Mouse (Mus musculus) small intestine, adult 2 months (tissue): ENCODE measurements around the gene Eno2. TPM values are rescaled to one million over a fixed set of nuclear protein-coding genes. Genes with fewer than 3 reads are reported as not detected.

Experiments
- H3K27ac ChIP-seq: fragments of 200-500 bp; 2 replicates; pipeline ENCODE4 v1.5.1; 2012; ENCODE audit warnings: low read depth, low read length, control low read depth, inconsistent platforms; ENCODE audit not compliant: insufficient read depth
- H3K27me3 ChIP-seq: fragments of 200-500 bp; 2 replicates; pipeline ENCODE4 v1.6.1; 2012; ENCODE audit warnings: mild to moderate bottlenecking, moderate library complexity, low read length, inconsistent platforms; ENCODE audit not compliant: control insufficient read depth, insufficient read depth
- H3K36me3 ChIP-seq: fragments of 200-500 bp; 2 replicates; pipeline ENCODE4 v1.6.1; 2012; ENCODE audit warnings: mild to moderate bottlenecking, low read length, control low read depth, inconsistent platforms; ENCODE audit not compliant: control insufficient read depth, insufficient read depth
- H3K4me1 ChIP-seq: fragments of 200-500 bp; 2 replicates; pipeline ENCODE4 v1.6.1; 2012; ENCODE audit warnings: low read length, inconsistent platforms, mixed read lengths; ENCODE audit not compliant: control insufficient read depth, insufficient read depth, insufficient read length
- H3K4me3 ChIP-seq: fragments of 200-500 bp; 2 replicates; pipeline ENCODE4 v1.5.1; 2012; ENCODE audit warnings: low read depth, mild to moderate bottlenecking, control low read depth, inconsistent platforms, low read length, moderate library complexity
- CTCF ChIP-seq: fragments of 200-500 bp; IDR thresholded peaks from 2 replicates; pipeline ENCODE4 v1.5.1; 2012; ENCODE audit warnings: low read depth, mild to moderate bottlenecking, control low read depth, inconsistent platforms, low read length, moderate library complexity, mixed read lengths; ENCODE audit not compliant: insufficient replicate concordance, insufficient read length; ENCODE audit errors: extremely low read depth
- POLR2A ChIP-seq: fragments of 200-500 bp; IDR thresholded peaks from 2 replicates; pipeline ENCODE4 v1.6.1; 2012; ENCODE audit warnings: low read depth, mild to moderate bottlenecking, control low read depth, inconsistent platforms, low read length, moderate library complexity
- WGBS: fragments of 180-500 bp; shearing (Covaris S2); methylation state at CpG from one replicate; pipeline ENCODE4 v1.1.7; 2018; 5-methylcytosine and 5-hydroxymethylcytosine counted together
- polyA plus RNA-seq: library from polyadenylated mRNA; depleted of rRNA; stranded (reverse); fragments of >200 nt; gene quantifications from 2 replicates; pipeline ENCODE4 v1.2.3, GENCODE M21; 2012

Gene Eno2
- polyA plus RNA-seq, 1 experiment = 1.7 TPM

- WGBS = 89% methylated on average over 7 of the region's 7 CpGs
- TF ChIP-seq POLR2A (no peak), CTCF (no peak)
- peaks cover 13% of the 10 kb centered on the region for H3K27me3 ChIP-seq
Observed at GRCm38 (mm10) chr6:124765951-124766350, 3.5 kb downstream of the Eno2 start.

GRCm38 (mm10) chr6:124759259-124759658 is 10.2 kb downstream of the Eno2 start:
- TF ChIP-seq CTCF (peak; percentile 90), POLR2A (no peak)
- H3K36me3 ChIP-seq = no peaks in the 10 kb centered on the region
- no peak overlapping the region for H3K4me3 ChIP-seq
- no peaks in the 10 kb centered on the region for H3K27me3 ChIP-seq
- H3K4me1 ChIP-seq = peaks cover 7% of the 10 kb centered on the region
- 5% methylated on average over 5 of the region's 5 CpGs for WGBS
- H3K27ac ChIP-seq = no peak overlapping the region

More at GRCm38 (mm10) chr6:124765951-124766350, 3.5 kb downstream of the Eno2 start:
- no peaks in the 10 kb centered on the region for H3K36me3 ChIP-seq
- no peak overlapping the region for H3K27ac ChIP-seq
- H3K4me1 ChIP-seq = 0 out of 2 replicates have a peak, but pooled peaks cover 3% of the 10 kb centered on the region
- H3K4me3 ChIP-seq = no peak overlapping the region

GRCm38 (mm10) chr6:124758849-124759232 is 10.6 kb downstream of the Eno2 start:
- H3K36me3 ChIP-seq = no peaks in the 10 kb centered on the region
- no peak for TF ChIP-seq CTCF
- no peak for TF ChIP-seq POLR2A
- H3K27ac ChIP-seq = peak overlapping the region; percentile 2; the same call in 1 of the 2 replicates
- no peaks in the 10 kb centered on the region for H3K27me3 ChIP-seq
- WGBS = 39% methylated on average over 2 of the region's 2 CpGs
- H3K4me3 ChIP-seq = no peak overlapping the region
- peaks cover 8% of the 10 kb centered on the region for H3K4me1 ChIP-seq

GRCm38 (mm10) chr6:124757909-124758848 is 11.3 kb downstream of the Eno2 start:
- TF ChIP-seq CTCF = no peak
- no peak for TF ChIP-seq POLR2A
- 69% methylated on average over 5 of the region's 5 CpGs for WGBS
- peak overlapping the region; percentile 46 for H3K27ac ChIP-seq
- no peaks in the 10 kb centered on the region for H3K27me3 ChIP-seq
- peaks cover 8% of the 10 kb centered on the region for H3K4me1 ChIP-seq
- H3K4me3 ChIP-seq = peak overlapping the region; percentile 37
- H3K36me3 ChIP-seq = no peaks in the 10 kb centered on the region

- TF ChIP-seq CTCF (no peak), POLR2A (no peak)
- H3K4me3 ChIP-seq = peak overlapping the region; percentile 86
- no peaks in the 10 kb centered on the region for H3K36me3 ChIP-seq
- H3K4me1 ChIP-seq = peaks cover 8% of the 10 kb centered on the region
- H3K27ac ChIP-seq = peak overlapping the region; percentile 51
- WGBS = 45% methylated on average over 5 of the region's 5 CpGs
- no peaks in the 10 kb centered on the region for H3K27me3 ChIP-seq
Observed at GRCm38 (mm10) chr6:124757351-124757880, 12.1 kb downstream of the Eno2 start.

GRCm38 (mm10) chr6:124756652-124757350 is 12.7 kb downstream of the Eno2 start:
- Histone ChIP-seq H3K27ac (peak overlapping the region; percentile 51), H3K4me3 (peak overlapping the region; percentile 86), H3K4me1 (peaks cover 8% of the 10 kb centered on the region), H3K36me3 (no peaks in the 10 kb centered on the region), H3K27me3 (no peaks in the 10 kb centered on the region)
- 2% methylated on average over 48 of the region's 54 CpGs for WGBS
- TF ChIP-seq POLR2A = no peak
- no peak for TF ChIP-seq CTCF
